Mouse (Mus musculus) lung, postnatal 0 days (tissue): ENCODE results near the gene Pld1.

Experiments used
- CTCF ChIP-seq: IDR thresholded peaks from 2 replicates; pipeline ENCODE4 v1.5.1; 2016; ENCODE audit warnings: antibody characterized with exemption, mild to moderate bottlenecking
- EP300 ChIP-seq: IDR thresholded peaks from 2 replicates; pipeline ENCODE4 v1.6.1; 2016; ENCODE audit warnings: antibody characterized with exemption, mild to moderate bottlenecking, control low read depth

GRCm38 (mm10) chr3:27949175-27949872, 10.8 kb downstream of the Pld1 start:
- TF ChIP-seq EP300, result no peak
- TF ChIP-seq CTCF, result no peak
